Mouse (Mus musculus) hindbrain, embryonic 10.5 days (tissue): ENCODE results near the gene Elf4. TPM values are rescaled to one million over a fixed set of nuclear protein-coding genes. Genes with fewer than 3 reads are reported as not detected.
"Not testable (repeated sequence)": the region's sequence is repeated elsewhere in the genome, so short reads cannot be mapped to it uniquely, and the experiment has no call there.

Experiments used
- DNase-seq: peaks from one replicate; pipeline ENCODE4 v3.0.0-alpha.2; 2017; ENCODE audit warnings: low spot score
- H3K27ac ChIP-seq: fragments of 300-500 bp; sonication (generic); 2 replicates; pipeline ENCODE4 v1.5.1; 2016; ENCODE audit warnings: mild to moderate bottlenecking, moderate library complexity
- H3K27me3 ChIP-seq: fragments of 300-500 bp; sonication (generic); 2 replicates; pipeline ENCODE4 v1.6.1; 2016; ENCODE audit warnings: mild to moderate bottlenecking; ENCODE audit not compliant: poor library complexity, insufficient read depth, severe bottlenecking
- H3K36me3 ChIP-seq: fragments of 300-500 bp; sonication (generic); 2 replicates; pipeline ENCODE4 v1.6.1; 2016; ENCODE audit warnings: mild to moderate bottlenecking, moderate library complexity
- H3K4me1 ChIP-seq: fragments of 300-500 bp; sonication (generic); replicated peaks from 2 replicates; pipeline ENCODE4 v1.6.1; 2016; ENCODE audit warnings: mild to moderate bottlenecking
- H3K4me3 ChIP-seq: fragments of 300-500 bp; sonication (generic); 2 replicates; pipeline ENCODE4 v1.5.1; 2016; ENCODE audit warnings: mild to moderate bottlenecking, moderate library complexity
- H3K9me3 ChIP-seq: fragments of 300-500 bp; sonication (generic); 2 replicates; pipeline ENCODE4 v1.6.1; 2016; ENCODE audit warnings: mild to moderate bottlenecking, moderate library complexity
- WGBS: fragments of 180-500 bp; shearing (Covaris S2); methylation state at CpG from one replicate; pipeline ENCODE4 v1.1.7; 2016; 5-methylcytosine and 5-hydroxymethylcytosine counted together
- polyA plus RNA-seq: library from polyadenylated mRNA; unstranded; fragments of >200 nt; fragmentation: Nextera tagmentation; extraction: Ambion mirVana; gene quantifications from 2 replicates; pipeline ENCODE4 v1.2.1, GENCODE M21; 2016

Elf4 gene
- polyA plus RNA-seq, 1 experiment from 2014 or later: 2.6 TPM

DNA sequence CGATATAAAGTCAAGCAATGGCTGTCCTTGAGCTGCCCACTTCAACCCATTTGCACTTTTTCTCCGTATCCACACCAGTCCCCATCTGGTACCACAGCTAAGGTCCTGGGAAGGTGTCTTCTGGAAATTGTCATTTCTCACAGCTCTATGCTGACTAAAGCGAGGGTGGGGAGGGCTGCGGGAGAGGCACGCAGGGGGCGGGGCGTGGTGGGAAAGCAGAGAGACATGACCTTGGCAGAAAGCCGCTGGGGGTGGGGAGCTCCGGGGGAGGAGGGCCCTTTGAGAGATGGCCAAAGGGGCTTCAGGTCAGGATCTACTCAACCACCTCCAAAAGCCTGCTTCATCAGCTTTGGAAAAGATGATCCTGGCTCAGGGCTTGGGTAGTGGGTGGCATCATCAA is 7.9 kb downstream of the Elf4 start:
- 39% methylated on average over 9 of the region's 9 CpGs for WGBS

DNA sequence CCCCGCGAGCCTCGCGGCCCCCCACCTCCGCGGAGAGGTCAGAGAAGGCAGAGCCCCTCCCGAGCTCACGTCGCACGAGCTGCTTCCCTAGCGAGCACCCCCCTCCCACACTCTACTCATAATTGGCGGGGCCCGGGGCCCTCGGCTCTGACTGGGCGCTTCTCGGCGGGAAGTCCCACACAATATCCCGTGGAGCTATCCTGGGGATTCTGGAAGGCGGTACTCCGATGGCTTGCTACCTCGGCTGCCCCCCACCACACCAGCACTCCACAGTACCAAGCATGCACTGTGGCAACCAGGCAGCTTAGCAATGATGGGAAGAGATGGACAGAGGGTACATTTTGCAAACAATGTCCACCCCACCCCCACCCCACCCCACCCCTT is 8.4 kb downstream of the Elf4 start:
- H3K4me1 ChIP-seq: peaks cover 21% of the 10 kb centered on the region; the same call in 1 of the 2 replicates
- H3K9me3 ChIP-seq: no peaks in the 10 kb centered on the region; the same call in 1 of the 2 replicates
- peaks cover 64% of the 10 kb centered on the region for H3K27me3 ChIP-seq
- DNase-seq: no peak
- H3K36me3 ChIP-seq: no peaks in the 10 kb centered on the region
- peak overlapping the region; percentile 50 for H3K4me3 ChIP-seq
- H3K27ac ChIP-seq: peak overlapping the region; percentile 70; the same call in 1 of the 2 replicates
- 22% methylated on average over 21 of the region's 21 CpGs for WGBS

More for the DNA sequence above, 7.9 kb downstream of the Elf4 start:
- H3K36me3 ChIP-seq: no peaks in the 10 kb centered on the region
- H3K4me1 ChIP-seq: peaks cover 15% of the 10 kb centered on the region; the same call in 1 of the 2 replicates
- peaks cover 64% of the 10 kb centered on the region for H3K27me3 ChIP-seq
- H3K27ac ChIP-seq: no peak overlapping the region
- H3K9me3 ChIP-seq: no peaks in the 10 kb centered on the region; the same call in 1 of the 2 replicates
- no peak overlapping the region for H3K4me3 ChIP-seq
- DNase-seq: no peak

DNA sequence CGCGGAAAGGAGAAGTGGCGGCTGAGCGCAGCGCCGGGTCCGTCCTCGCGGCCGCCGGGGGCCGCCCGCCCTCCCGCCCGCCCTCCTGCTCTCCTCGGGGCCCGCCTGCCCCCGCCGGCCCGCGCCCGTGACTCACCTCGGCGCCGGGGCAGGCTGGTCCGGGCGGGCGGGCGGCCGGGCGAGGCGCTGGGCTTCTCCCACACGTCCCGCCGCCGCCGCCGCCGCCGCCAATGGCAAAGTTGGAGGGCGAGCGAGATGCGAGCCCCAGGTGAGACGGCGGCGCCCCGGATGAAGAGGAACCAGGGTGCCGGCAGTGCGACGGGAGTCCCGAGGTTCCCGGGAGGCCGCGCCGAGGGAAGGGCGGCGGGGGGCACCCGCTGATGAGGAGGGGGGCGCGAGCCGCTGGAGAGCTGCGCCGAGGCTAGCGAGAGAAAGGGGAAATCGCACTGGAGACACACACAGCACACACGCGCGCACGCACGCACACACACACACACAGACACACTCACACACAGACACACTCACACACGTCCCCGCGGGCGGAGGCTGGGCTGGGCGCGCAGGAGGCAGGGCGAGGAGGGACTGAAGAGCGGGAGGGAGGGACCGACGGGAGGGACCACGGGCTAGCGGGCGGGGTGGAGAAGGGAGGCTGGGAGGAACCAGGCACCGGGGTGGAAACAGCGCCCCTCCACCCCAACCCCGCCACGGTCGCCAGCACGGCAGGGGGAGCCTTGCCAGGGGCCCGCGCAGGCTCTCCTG is 9.0 kb downstream of the Elf4 start:
- Histone ChIP-seq H3K9me3 (no peaks in the 10 kb centered on the region; the same call in 1 of the 2 replicates), H3K4me1 (peaks cover 24% of the 10 kb centered on the region; the same call in 1 of the 2 replicates), H3K27me3 (peaks cover 64% of the 10 kb centered on the region), H3K27ac (peak overlapping the region; percentile 70; the same call in 1 of the 2 replicates), H3K36me3 (no peaks in the 10 kb centered on the region), H3K4me3 (peak overlapping the region; percentile 50)
- peak; percentile 34 for DNase-seq
- WGBS: 20% methylated on average over 90 of the region's 91 CpGs

DNA sequence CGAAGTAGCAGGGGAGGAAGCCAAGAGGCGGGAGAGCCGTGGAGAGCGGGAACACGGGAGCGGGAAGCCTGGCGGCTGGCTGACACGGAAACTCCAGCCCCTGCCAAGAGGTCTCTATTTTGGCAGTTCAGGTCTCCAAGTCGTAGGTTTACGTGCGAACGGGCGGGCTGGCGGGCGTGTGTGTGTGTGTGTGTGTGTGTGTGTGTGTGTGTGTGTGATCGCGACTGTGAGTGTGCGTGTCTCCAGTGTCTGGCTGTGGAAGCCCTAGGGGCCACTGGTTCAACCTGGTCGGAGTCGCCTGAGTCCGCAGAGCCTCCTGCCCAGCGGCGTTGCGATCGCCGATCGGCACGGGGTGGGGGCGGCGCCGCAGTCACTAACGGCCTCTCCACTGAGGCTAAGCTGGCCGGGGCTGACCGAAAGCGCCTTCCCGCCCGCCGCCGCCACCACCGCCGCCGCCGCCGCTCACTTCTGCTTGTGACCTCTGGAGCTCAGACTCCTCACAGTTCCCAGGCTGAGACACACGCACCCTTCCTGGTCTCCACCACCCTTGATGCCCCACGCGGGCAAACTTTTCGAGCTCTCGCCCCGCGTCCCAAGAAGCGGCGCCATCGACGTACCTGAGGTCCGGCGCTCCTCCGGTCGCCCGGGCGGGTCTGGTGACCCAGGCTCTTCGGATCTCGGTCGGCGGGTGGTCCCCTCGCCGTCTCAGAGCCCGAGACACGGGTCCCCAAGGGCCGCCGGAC is 9.8 kb downstream of the Elf4 start:
- H3K4me1 ChIP-seq: peaks cover 24% of the 10 kb centered on the region; the same call in 1 of the 2 replicates
- H3K36me3 ChIP-seq: no peaks in the 10 kb centered on the region
- WGBS: 11% methylated on average over 65 of the region's 71 CpGs
- DNase-seq: peak; percentile 23
- peak overlapping the region; percentile 70; the same call in 1 of the 2 replicates for H3K27ac ChIP-seq
- no peaks in the 10 kb centered on the region; the same call in 1 of the 2 replicates for H3K9me3 ChIP-seq
- peaks cover 64% of the 10 kb centered on the region for H3K27me3 ChIP-seq
- H3K4me3 ChIP-seq: peak overlapping the region; percentile 50

DNA sequence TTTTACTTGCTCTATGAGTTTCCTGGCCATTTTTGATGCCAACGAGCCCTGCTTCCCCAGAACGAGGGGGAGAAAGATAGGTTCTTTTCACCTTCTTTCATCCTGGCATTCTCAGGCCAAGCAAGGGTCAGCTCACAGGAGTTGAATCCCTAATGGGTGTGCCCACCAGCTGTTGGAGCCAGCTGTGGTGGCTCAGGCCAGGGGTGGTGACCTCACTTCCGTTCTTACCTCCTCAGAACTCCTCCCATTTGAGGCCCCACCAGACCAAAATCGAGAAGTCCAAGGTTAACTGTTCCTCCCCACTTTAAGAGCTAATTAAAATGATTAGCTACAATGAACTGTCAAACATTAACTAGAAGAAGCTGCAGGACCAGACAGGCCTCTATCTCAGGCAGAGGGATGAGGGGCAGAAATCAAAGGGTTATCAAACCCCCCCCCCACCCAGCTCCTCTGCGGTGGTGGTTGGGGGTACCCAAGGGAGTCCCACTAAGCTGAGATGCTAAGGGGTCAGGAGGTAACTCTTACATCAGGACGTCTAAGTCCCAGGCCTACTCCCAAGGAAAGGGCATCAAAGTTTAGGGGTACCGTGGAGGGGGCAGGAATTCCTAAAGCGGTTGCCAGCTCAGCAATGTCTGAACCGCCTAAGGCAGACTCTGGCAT is 10.6 kb downstream of the Elf4 start:
- Histone ChIP-seq H3K4me3 (peak overlapping the region; percentile 50), H3K9me3 (no peaks in the 10 kb centered on the region; the same call in 1 of the 2 replicates), H3K36me3 (no peaks in the 10 kb centered on the region), H3K27ac (no peak overlapping the region), H3K27me3 (peaks cover 64% of the 10 kb centered on the region), H3K4me1 (peaks cover 24% of the 10 kb centered on the region; the same call in 1 of the 2 replicates)
- peak; percentile 8 for DNase-seq
- 36% methylated on average over 9 of the region's 9 CpGs for WGBS

GRCm38 (mm10) chrX:48449646-48450045 is 13.3 kb downstream of the Elf4 start:
- Histone ChIP-seq H3K27me3 (peaks cover 39% of the 10 kb centered on the region), H3K4me1 (peaks cover 24% of the 10 kb centered on the region; the same call in 1 of the 2 replicates), H3K36me3 (no peaks in the 10 kb centered on the region), H3K4me3 (no peak overlapping the region), H3K9me3 (no peaks in the 10 kb centered on the region; the same call in 1 of the 2 replicates), H3K27ac (peak overlapping the region; percentile 62)
- DNase-seq: peak; percentile 39
- 24% methylated on average over 10 of the region's 10 CpGs for WGBS

GRCm38 (mm10) chrX:48444677-48445076 is 18.3 kb downstream of the Elf4 start:
- no peaks in the 10 kb centered on the region for H3K9me3 ChIP-seq
- no peaks in the 10 kb centered on the region for H3K36me3 ChIP-seq
- H3K27me3 ChIP-seq: no peaks in the 10 kb centered on the region
- H3K4me3 ChIP-seq: no peak overlapping the region
- H3K4me1 ChIP-seq: peaks cover 6% of the 10 kb centered on the region; the same call in 1 of the 2 replicates
- no peak overlapping the region for H3K27ac ChIP-seq
- DNase-seq: no peak
- 91% methylated on average over 4 of the region's 4 CpGs for WGBS

DNA sequence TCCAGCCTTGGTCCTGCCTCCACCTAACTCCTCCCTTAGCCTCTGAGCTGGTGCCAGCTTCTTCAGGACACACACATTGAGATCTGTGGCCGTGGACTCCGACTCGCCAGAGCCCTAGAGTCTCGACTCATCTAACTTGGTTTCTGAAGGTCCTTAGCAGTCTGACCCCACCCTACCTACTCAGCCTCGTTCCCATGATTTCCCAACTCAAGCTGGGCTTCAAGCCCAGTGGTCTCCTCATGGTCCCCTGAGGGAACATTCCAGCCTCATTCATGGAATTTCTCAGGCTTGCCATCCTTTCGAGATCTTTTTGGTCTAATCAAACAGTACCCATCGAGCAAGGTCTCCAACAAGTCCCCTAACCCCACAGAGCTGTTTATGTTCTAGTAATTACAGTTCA is 21.0 kb downstream of the Elf4 start:
- no peak for DNase-seq
- H3K4me3 ChIP-seq: no peak overlapping the region
- WGBS: 82% methylated on average over 7 of the region's 7 CpGs
- H3K4me1 ChIP-seq: no peaks in the 10 kb centered on the region
- H3K27ac ChIP-seq: no peak overlapping the region
- H3K27me3 ChIP-seq: no peaks in the 10 kb centered on the region
- H3K9me3 ChIP-seq: no peaks in the 10 kb centered on the region
- no peaks in the 10 kb centered on the region for H3K36me3 ChIP-seq

- Histone ChIP-seq H3K4me1 (no peaks in the 10 kb centered on the region), H3K9me3 (no peaks in the 10 kb centered on the region), H3K4me3 (no peak overlapping the region), H3K27ac (no peak overlapping the region), H3K27me3 (no peaks in the 10 kb centered on the region), H3K36me3 (no peaks in the 10 kb centered on the region)
- no peak for DNase-seq
- WGBS: 87% methylated on average over 6 of the region's 6 CpGs
Measured at GRCm38 (mm10) chrX:48441548-48441947, 21.4 kb downstream of the Elf4 start.

GRCm38 (mm10) chrX:48439036-48439435 is 23.9 kb downstream of the Elf4 start:
- H3K9me3 ChIP-seq: no peaks in the 10 kb centered on the region
- H3K27ac ChIP-seq: no peak overlapping the region
- WGBS: 70% methylated on average over 4 of the region's 4 CpGs
- H3K27me3 ChIP-seq: no peaks in the 10 kb centered on the region
- no peak for DNase-seq
- no peaks in the 10 kb centered on the region for H3K36me3 ChIP-seq
- no peak overlapping the region for H3K4me3 ChIP-seq
- no peaks in the 10 kb centered on the region for H3K4me1 ChIP-seq

DNA sequence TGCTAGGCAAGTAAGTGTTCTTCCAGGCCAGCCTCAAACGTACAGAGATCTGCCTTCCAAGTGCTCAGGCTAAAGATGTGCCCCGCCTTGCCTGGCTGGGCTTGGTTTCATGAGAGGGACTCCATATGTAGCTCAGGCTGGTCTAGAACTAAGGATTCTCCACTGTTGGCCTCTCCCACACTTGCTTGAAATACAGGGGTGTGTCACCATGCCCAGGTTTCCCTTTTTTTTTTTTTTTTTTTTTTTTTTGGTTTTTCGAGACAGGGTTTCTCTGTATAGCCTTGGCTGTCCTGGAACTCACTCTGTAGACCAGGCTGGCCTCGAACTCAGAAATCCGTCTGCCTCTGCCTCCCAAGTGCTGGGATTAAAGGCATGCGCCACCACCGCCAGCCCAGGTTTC is 26.9 kb downstream of the Elf4 start:
- H3K4me1 ChIP-seq, H3K4me3 ChIP-seq, H3K9me3 ChIP-seq, DNase-seq, H3K27me3 ChIP-seq, H3K36me3 ChIP-seq, H3K27ac ChIP-seq: not testable (repeated sequence)
- 85% methylated on average over 6 of the region's 7 CpGs for WGBS

- Histone ChIP-seq H3K4me3 (no peak overlapping the region), H3K9me3 (no peaks in the 10 kb centered on the region), H3K27me3 (no peaks in the 10 kb centered on the region), H3K36me3 (no peaks in the 10 kb centered on the region), H3K27ac (no peak overlapping the region), H3K4me1 (peaks cover 8% of the 10 kb centered on the region; the same call in 1 of the 2 replicates)
- 88% methylated on average over 9 of the region's 9 CpGs for WGBS
- no peak for DNase-seq
Measured at GRCm38 (mm10) chrX:48435477-48435900, 27.4 kb downstream of the Elf4 start.
